In genomic region chr3:69171123-69171522, GRCm38 (mm10) we compare ENCODE assay signal across 13 mouse cellular contexts. TPM values are rescaled to one million over a fixed set of nuclear protein-coding genes. Genes with fewer than 3 reads are reported as not detected.
DNase-seq lines count a peak whose midpoint lies in the region; ATAC-seq and TF ChIP-seq lines count a peak whose summit lies in the region.
"Had no signal": no experiment of that assay in that cellular context is flagged by ENCODE, and none has a peak within 500 bp of the region (broad histone marks: within the 10 kb centered on the region; RNA-seq: fewer than 3 reads in every experiment).

No protein-coding gene starts in this region.

- H3K4me1 ChIP-seq in stomach, postnatal 0 days (replicated peaks; ENCODE audit: control insufficient read depth, insufficient read depth): no peaks in the 10 kb centered on the region
- H3K4me1 ChIP-seq in hindbrain, embryonic 11.5 days (replicated peaks; ENCODE audit: control insufficient read depth, insufficient read depth, low read length): no peaks in the 10 kb centered on the region
- H3K4me1 ChIP-seq: intestine, embryonic 15.5 days; neural tube, embryonic 13.5 days had no signal

- H3K27me3 ChIP-seq in stomach, postnatal 0 days (ENCODE audit: control insufficient read depth, insufficient read depth, low read length): no peaks in the 10 kb centered on the region
- H3K27me3 ChIP-seq in hindbrain, embryonic 11.5 days (ENCODE audit: control insufficient read depth, insufficient read depth, low read length): no peaks in the 10 kb centered on the region
- H3K27me3 ChIP-seq: intestine, embryonic 15.5 days; neural tube, embryonic 13.5 days had no signal

- WGBS in stomach, postnatal 0 days: 69% methylated on average over 4 of the region's 4 CpGs
- WGBS in hindbrain, embryonic 11.5 days: 82% methylated on average over 4 of the region's 4 CpGs

- H3K4me3 ChIP-seq in stomach, postnatal 0 days (ENCODE audit: low read depth, low read length): no peak overlapping the region
- H3K4me3 ChIP-seq in hindbrain, embryonic 11.5 days (ENCODE audit: low read depth, low read length): no peak overlapping the region
- H3K4me3 ChIP-seq: intestine, embryonic 15.5 days; neural tube, embryonic 13.5 days had no signal

- no peak for TF ChIP-seq CTCF in stomach, postnatal 0 days (IDR thresholded peaks at IDR 0.05; ENCODE audit: low read depth)

- H3K27ac ChIP-seq in stomach, postnatal 0 days (replicated peaks): no peak overlapping the region
- no peak overlapping the region for H3K27ac ChIP-seq in hindbrain, embryonic 11.5 days (ENCODE audit: low read depth, low read length)
- H3K27ac ChIP-seq: intestine, embryonic 15.5 days; neural tube, embryonic 13.5 days had no signal

- no peaks in the 10 kb centered on the region for H3K36me3 ChIP-seq in stomach, postnatal 0 days (ENCODE audit: control insufficient read depth, insufficient read depth, low read length)
- H3K36me3 ChIP-seq in hindbrain, embryonic 11.5 days (ENCODE audit: control insufficient read depth, insufficient read depth, low read length): no peaks in the 10 kb centered on the region
- H3K36me3 ChIP-seq: intestine, embryonic 15.5 days; neural tube, embryonic 13.5 days had no signal

- H3K9ac ChIP-seq in stomach, postnatal 0 days (ENCODE audit: low read length): no peak overlapping the region
- no peak overlapping the region for H3K9ac ChIP-seq in hindbrain, embryonic 11.5 days (ENCODE audit: low read depth, low read length)
- H3K9ac ChIP-seq: intestine, embryonic 15.5 days; neural tube, embryonic 13.5 days had no signal

- DNase-seq in cerebellum, adult 11 months: peak; percentile 32
- no peak for DNase-seq in cerebellum, postnatal 4 days (ENCODE audit: low spot score in 2 of 2)
- DNase-seq in spleen, postnatal 36 days (ENCODE audit: low spot score in 2 of 2): peak; percentile 48 to 59
- DNase-seq in spleen, postnatal 4 days (ENCODE audit: low spot score in 2 of 2): no peak
- DNase-seq in thymus, postnatal 4 days: peak; percentile 68
- DNase-seq in stomach, postnatal 0 days (ENCODE audit: low spot score): no peak
- DNase-seq in hindbrain, embryonic 11.5 days (ENCODE audit: low spot score): no peak
- DNase-seq: gastrocnemius, postnatal 10 days had no signal

- no peak for TF ChIP-seq EP300 in stomach, postnatal 0 days (optimal IDR thresholded peaks at IDR 0.05)

- H3K4me2 ChIP-seq in stomach, postnatal 0 days (replicated peaks; ENCODE audit: low read depth): no peak overlapping the region
- no peak overlapping the region for H3K4me2 ChIP-seq in hindbrain, embryonic 11.5 days (replicated peaks; ENCODE audit: low read depth, low read length)
- H3K4me2 ChIP-seq: intestine, embryonic 15.5 days; neural tube, embryonic 13.5 days had no signal

- ATAC-seq in inflammation-experienced regulatory T-cells, adult 6 months: peak; percentile 68
- no peak for ATAC-seq in stomach, postnatal 0 days (ENCODE audit: low FRiP score, low TSS enrichment)
- no peak for ATAC-seq in hindbrain, embryonic 11.5 days (ENCODE audit: low FRiP score)
- ATAC-seq: intestine, embryonic 15.5 days had no signal

- no peaks in the 10 kb centered on the region for H3K9me3 ChIP-seq in stomach, postnatal 0 days (ENCODE audit: control insufficient read depth, low read length)
- no peaks in the 10 kb centered on the region for H3K9me3 ChIP-seq in hindbrain, embryonic 11.5 days (ENCODE audit: control insufficient read depth, low read length)
- H3K9me3 ChIP-seq: intestine, embryonic 15.5 days; neural tube, embryonic 13.5 days had no signal

RNA-seq across cellular contexts. Expression of gene Kpna4, which starts 44.2 kb away (rescaled TPM):
- polyA plus RNA-seq in inflammation-experienced regulatory T-cells, adult 6 months (2017; shearing (Covaris generic)): 10 to 100 TPM; 24.3 to 36.3 (median 28.2) TPM
- 20.5 and 21.8 TPM in 2 replicates for polyA plus RNA-seq in stomach, postnatal 0 days (2015; fragmentation: Nextera tagmentation; extraction: Ambion mirVana)
- polyA plus RNA-seq in hindbrain, embryonic 11.5 days (2014; fragmentation: Nextera tagmentation; extraction: Ambion mirVana): 42.8 and 45.9 TPM in 2 replicates

RNA-seq across cellular contexts. Expression of gene Arl14, which starts 51.1 kb away (rescaled TPM):
- polyA plus RNA-seq in inflammation-experienced regulatory T-cells, adult 6 months (2017; shearing (Covaris generic)): not detected
- polyA plus RNA-seq in stomach, postnatal 0 days (2015; fragmentation: Nextera tagmentation; extraction: Ambion mirVana): 31.5 and 39.8 TPM in 2 replicates
- polyA plus RNA-seq in hindbrain, embryonic 11.5 days (2014; fragmentation: Nextera tagmentation; extraction: Ambion mirVana): not detected in 2 replicates
- polyA plus RNA-seq: embryonic facial prominence, embryonic 14.5 days; liver, embryonic 16.5 days; neural tube, embryonic 13.5 days had no signal

Comparison
In these comparisons a context has a peak if more than half of its experiments do, and no peak if none do; other contexts are left out.
1. DNase-seq: peak in cerebellum, adult 11 months (single experiment), spleen, postnatal 36 days (2 of 2) and thymus, postnatal 4 days (single experiment); none in cerebellum, postnatal 4 days (0 of 2), spleen, postnatal 4 days (0 of 2), stomach, postnatal 0 days (single experiment) and hindbrain, embryonic 11.5 days (single experiment).
2. RNA of gene Arl14, which starts 51.1 kb away (polyA plus RNA-seq): 31.5 to 39.8 TPM in stomach, postnatal 0 days; not detected in inflammation-experienced regulatory T-cells, adult 6 months and not detected in hindbrain, embryonic 11.5 days; every median in the first group is over 10 times any median in the second.